In the genomic region with DNA sequence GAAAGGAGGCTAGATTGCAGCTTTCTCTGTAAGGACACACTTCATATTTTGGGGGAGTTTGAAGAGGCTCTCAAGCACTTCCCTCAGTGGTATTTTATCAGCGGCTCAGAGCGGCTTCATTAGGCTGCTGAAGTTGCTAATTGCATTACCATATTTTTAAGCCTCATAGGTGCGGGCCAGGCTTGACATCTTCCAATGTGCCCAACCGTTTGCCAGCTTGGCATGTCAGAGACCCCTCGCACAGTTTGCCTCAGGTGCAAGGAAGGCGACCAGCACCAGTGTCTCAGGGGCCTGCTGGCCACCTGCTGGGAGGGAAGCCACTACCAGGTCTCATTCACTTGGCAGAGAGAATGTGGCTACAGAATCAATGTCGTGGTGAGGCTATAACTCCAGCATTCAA, we compare ENCODE assay signal across 15 mouse cellular contexts. TPM values are rescaled to one million over a fixed set of nuclear protein-coding genes. Genes with fewer than 3 reads are reported as not detected.
A peak's percentile ranks its signal among the peaks of the same experiment; 100 is the strongest.
DNase-seq lines count a peak whose midpoint lies in the region; ATAC-seq and TF ChIP-seq lines count a peak whose summit lies in the region.
"Had no signal": no experiment of that assay in that cellular context is flagged by ENCODE, and none has a peak within 500 bp of the region (broad histone marks: within the 10 kb centered on the region; RNA-seq: fewer than 3 reads in every experiment).

No protein-coding gene starts in this region.

- no peak overlapping the region for H3K4me3 ChIP-seq in forebrain, postnatal 0 days (ENCODE audit: low read depth, low read length)
- H3K4me3 ChIP-seq in forebrain, embryonic 12.5 days (replicated peaks) = no peak overlapping the region
- no peak overlapping the region for H3K4me3 ChIP-seq in layer of hippocampus, adult 2 months
- H3K4me3 ChIP-seq: embryonic facial prominence, embryonic 10.5 days; embryonic facial prominence, embryonic 12.5 days had no signal

- no peak for DNase-seq in forebrain, postnatal 0 days
- no peak for DNase-seq in layer of hippocampus, adult 2 months (ENCODE audit: low spot score in 2 of 2)
- no peak for DNase-seq in layer of hippocampus, adult 18-20 months (ENCODE audit: low spot score in 2 of 2)
- DNase-seq: adrenal gland, adult 2 months; adrenal gland, postnatal 10 days; adrenal gland, postnatal 25 days; cerebellum, adult 11-12 months; cerebellum, adult 2 months; cerebellum, adult 9-10 months; cerebellum, postnatal 25 days had no signal

- 44% methylated on average over 7 of the region's 7 CpGs for WGBS in forebrain, postnatal 0 days
- 58% methylated on average over 7 of the region's 7 CpGs for WGBS in forebrain, embryonic 12.5 days

- no peak for TF ChIP-seq CTCF in forebrain, postnatal 0 days (IDR thresholded peaks at IDR 0.05; ENCODE audit: low read depth)
- no peak for TF ChIP-seq CTCF in layer of hippocampus, adult 2 months (conservative IDR thresholded peaks at IDR 0.05)

- H3K9ac ChIP-seq in forebrain, postnatal 0 days = no peak overlapping the region
- no peak overlapping the region for H3K9ac ChIP-seq in forebrain, embryonic 12.5 days
- H3K9ac ChIP-seq: embryonic facial prominence, embryonic 12.5 days had no signal

- H3K36me3 ChIP-seq in forebrain, postnatal 0 days (ENCODE audit: insufficient read depth) = no peaks in the 10 kb centered on the region
- H3K36me3 ChIP-seq in forebrain, embryonic 12.5 days (replicated peaks) = no peaks in the 10 kb centered on the region
- H3K36me3 ChIP-seq: embryonic facial prominence, embryonic 10.5 days; embryonic facial prominence, embryonic 12.5 days had no signal

- 0 out of 2 replicates have a peak, but pooled peaks have one; percentile 14 for ATAC-seq in forebrain, postnatal 0 days
- ATAC-seq in forebrain, embryonic 12.5 days (ENCODE audit: low FRiP score) = no peak
- ATAC-seq in monocyte, adult 5-6 weeks (replicated peaks; ENCODE audit: insufficient number of reproducible peaks, low FRiP score, low TSS enrichment, poor library complexity, severe bottlenecking) = no peak
- ATAC-seq: forebrain, embryonic 16.5 days had no signal

- H3K4me1 ChIP-seq in forebrain, postnatal 0 days (ENCODE audit: insufficient read depth) = peaks cover 13% of the 10 kb centered on the region
- peaks cover 45% of the 10 kb centered on the region for H3K4me1 ChIP-seq in forebrain, embryonic 12.5 days

- no peaks in the 10 kb centered on the region for H3K27me3 ChIP-seq in forebrain, postnatal 0 days (ENCODE audit: insufficient read depth, low read length)
- peaks cover 56% of the 10 kb centered on the region for H3K27me3 ChIP-seq in forebrain, embryonic 12.5 days

- no peak overlapping the region for H3K27ac ChIP-seq in forebrain, postnatal 0 days (ENCODE audit: low read depth, low read length)
- H3K27ac ChIP-seq in forebrain, embryonic 12.5 days = no peak overlapping the region
- peak overlapping the region; percentile 18; the same call in 1 of the 2 replicates for H3K27ac ChIP-seq in layer of hippocampus, adult 2 months
- H3K27ac ChIP-seq: embryonic facial prominence, embryonic 10.5 days; embryonic facial prominence, embryonic 12.5 days had no signal

- no peaks in the 10 kb centered on the region for H3K9me3 ChIP-seq in forebrain, postnatal 0 days (ENCODE audit: low read length)
- no peaks in the 10 kb centered on the region for H3K9me3 ChIP-seq in forebrain, embryonic 12.5 days
- H3K9me3 ChIP-seq: embryonic facial prominence, embryonic 10.5 days; embryonic facial prominence, embryonic 12.5 days had no signal

- no peak overlapping the region for H3K4me2 ChIP-seq in forebrain, postnatal 0 days (ENCODE audit: low read depth)
- H3K4me2 ChIP-seq in forebrain, embryonic 12.5 days = no peak overlapping the region
- H3K4me2 ChIP-seq: embryonic facial prominence, embryonic 12.5 days had no signal

RNA-seq across cellular contexts. Expression of a gene that starts 41.2 kb away (rescaled TPM):
- 56.9 and 71.6 TPM in 2 replicates for total RNA-seq in forebrain, postnatal 0 days (2014; rRNA removed)
- polyA plus RNA-seq in forebrain, postnatal 0 days (2015; fragmentation: Nextera tagmentation; extraction: Ambion mirVana) = 13.1 and 19.9 TPM in 2 replicates
- polyA plus RNA-seq in forebrain, embryonic 12.5 days (2016; fragmentation: Nextera tagmentation; extraction: Ambion mirVana) = 23.7 and 25.0 TPM in 2 replicates
- total RNA-seq in layer of hippocampus, adult 2 months (2021) = 10 to 100 TPM; 74.7 to 82.1 TPM
- total RNA-seq in layer of hippocampus, adult 18-20 months (2021) = 10 to 100 TPM; 66.1 to 67.7 TPM
- total RNA-seq in monocyte, adult 5-6 weeks (2017) = 20.2 to 43.0 TPM (median 22.1 TPM) in 3 replicates
